18 mouse cellular contexts compared by ENCODE assay signal in genomic region chr15:79681973-79682372, GRCm38 (mm10). TPM values are rescaled to one million over a fixed set of nuclear protein-coding genes. Genes with fewer than 3 reads are reported as not detected.
DNase-seq lines count a peak whose midpoint lies in the region; ATAC-seq and TF ChIP-seq lines count a peak whose summit lies in the region.
"Had no signal": no experiment of that assay in that cellular context is flagged by ENCODE, and none has a peak within 500 bp of the region (broad histone marks: within the 10 kb centered on the region; RNA-seq: fewer than 3 reads in every experiment).

No protein-coding gene starts in this region.

- no peak overlapping the region for H3K4me3 ChIP-seq in heart, embryonic 12.5 days
- no peak overlapping the region for H3K4me3 ChIP-seq in heart, adult 2 months
- no peak overlapping the region for H3K4me3 ChIP-seq in kidney, embryonic 14.5 days (ENCODE audit: low read length)
- no peak overlapping the region for H3K4me3 ChIP-seq in liver, postnatal 0 days (ENCODE audit: low read depth, low read length)
- H3K4me3 ChIP-seq in midbrain, embryonic 16.5 days (ENCODE audit: low read depth, low read length), result no peak overlapping the region
- H3K4me3 ChIP-seq in embryonic facial prominence, embryonic 10.5 days, result no peak overlapping the region
- H3K4me3 ChIP-seq: embryonic facial prominence, embryonic 13.5 days; hindbrain, embryonic 12.5 days; left cerebral cortex, adult 2 months; midbrain, embryonic 12.5 days had no signal

- TF ChIP-seq POLR2A in heart, adult 2 months (IDR thresholded peaks at IDR 0.05; ENCODE audit: insufficient read depth, low read depth, low read length), result no peak

- no peak for TF ChIP-seq CTCF in heart, adult 2 months (IDR thresholded peaks at IDR 0.05)
- TF ChIP-seq CTCF in liver, postnatal 0 days (IDR thresholded peaks at IDR 0.05; ENCODE audit: low read depth), result no peak

- H3K9ac ChIP-seq in heart, embryonic 12.5 days, result peak overlapping the region; percentile 42; the same call in 1 of the 2 replicates
- H3K9ac ChIP-seq in heart, adult 2 months (ENCODE audit: low read depth, low read length), result no peak overlapping the region
- H3K9ac ChIP-seq in kidney, embryonic 14.5 days (ENCODE audit: low read depth, low read length), result no peak overlapping the region
- H3K9ac ChIP-seq in liver, postnatal 0 days (replicated peaks), result peak overlapping the region; percentile 11; the same call in 1 of the 2 replicates
- H3K9ac ChIP-seq in midbrain, embryonic 16.5 days (ENCODE audit: low read depth, low read length), result no peak overlapping the region
- H3K9ac ChIP-seq: embryonic facial prominence, embryonic 13.5 days; hindbrain, embryonic 12.5 days; midbrain, embryonic 12.5 days had no signal

- H3K36me3 ChIP-seq in heart, embryonic 12.5 days, result peaks cover 12% of the 10 kb centered on the region; the same call in 1 of the 2 replicates
- peaks cover 3% of the 10 kb centered on the region for H3K36me3 ChIP-seq in heart, adult 2 months (ENCODE audit: control insufficient read depth, insufficient read depth, low read length)
- H3K36me3 ChIP-seq in kidney, embryonic 14.5 days (ENCODE audit: control insufficient read depth, insufficient read depth, low read length), result peaks cover 3% of the 10 kb centered on the region; the same call in 1 of the 2 replicates
- peaks cover 11% of the 10 kb centered on the region for H3K36me3 ChIP-seq in liver, postnatal 0 days (replicated peaks; ENCODE audit: insufficient read depth, low read length)
- H3K36me3 ChIP-seq in midbrain, embryonic 16.5 days (ENCODE audit: control insufficient read depth, insufficient read depth, low read length), result no peaks in the 10 kb centered on the region
- H3K36me3 ChIP-seq in embryonic facial prominence, embryonic 10.5 days (replicated peaks), result peaks cover 40% of the 10 kb centered on the region
- H3K36me3 ChIP-seq: hindbrain, embryonic 12.5 days; midbrain, embryonic 12.5 days had no signal

- H3K4me2 ChIP-seq in heart, embryonic 12.5 days, result peak overlapping the region; percentile 95
- no peak overlapping the region for H3K4me2 ChIP-seq in kidney, embryonic 14.5 days (replicated peaks; ENCODE audit: low read depth, low read length)
- H3K4me2 ChIP-seq in liver, postnatal 0 days (ENCODE audit: low read depth, low read length), result peak overlapping the region; percentile 92
- H3K4me2 ChIP-seq in midbrain, embryonic 16.5 days (ENCODE audit: low read length), result no peak overlapping the region
- H3K4me2 ChIP-seq: embryonic facial prominence, embryonic 13.5 days; hindbrain, embryonic 12.5 days; midbrain, embryonic 12.5 days had no signal

- no peaks in the 10 kb centered on the region for H3K9me3 ChIP-seq in heart, embryonic 12.5 days (replicated peaks)
- H3K9me3 ChIP-seq in kidney, embryonic 14.5 days (ENCODE audit: control insufficient read depth, low read length), result no peaks in the 10 kb centered on the region
- H3K9me3 ChIP-seq in liver, postnatal 0 days (ENCODE audit: low read length), result no peaks in the 10 kb centered on the region
- no peaks in the 10 kb centered on the region for H3K9me3 ChIP-seq in midbrain, embryonic 16.5 days (replicated peaks; ENCODE audit: control insufficient read depth, low read length, poor library complexity, severe bottlenecking)
- H3K9me3 ChIP-seq in embryonic facial prominence, embryonic 10.5 days, result no peaks in the 10 kb centered on the region
- H3K9me3 ChIP-seq: embryonic facial prominence, embryonic 13.5 days; hindbrain, embryonic 12.5 days; midbrain, embryonic 12.5 days had no signal

- H3K79me2 ChIP-seq in heart, adult 2 months (replicated peaks; ENCODE audit: control insufficient read depth, insufficient read depth, low read length), result peaks cover 4% of the 10 kb centered on the region

- H3K27me3 ChIP-seq in heart, embryonic 12.5 days (replicated peaks), result no peaks in the 10 kb centered on the region
- no peaks in the 10 kb centered on the region for H3K27me3 ChIP-seq in heart, adult 2 months (ENCODE audit: control insufficient read depth, insufficient read depth, low read length)
- no peaks in the 10 kb centered on the region for H3K27me3 ChIP-seq in kidney, embryonic 14.5 days (ENCODE audit: control insufficient read depth, insufficient read depth, low read length)
- H3K27me3 ChIP-seq in liver, postnatal 0 days (ENCODE audit: insufficient read depth, low read length), result no peaks in the 10 kb centered on the region
- H3K27me3 ChIP-seq in midbrain, embryonic 16.5 days (ENCODE audit: control insufficient read depth, insufficient read depth, low read depth, low read length), result no peaks in the 10 kb centered on the region
- no peaks in the 10 kb centered on the region for H3K27me3 ChIP-seq in embryonic facial prominence, embryonic 10.5 days (replicated peaks; ENCODE audit: low read depth, poor library complexity, severe bottlenecking)
- H3K27me3 ChIP-seq: embryonic facial prominence, embryonic 13.5 days; hindbrain, embryonic 12.5 days; midbrain, embryonic 12.5 days had no signal

- peak; percentile 63; the same call in 1 of the 2 replicates for ATAC-seq in heart, embryonic 12.5 days (ENCODE audit: insufficient number of reproducible peaks, low FRiP score)
- no peak for ATAC-seq in kidney, embryonic 14.5 days (ENCODE audit: low FRiP score, low TSS enrichment)
- ATAC-seq in erythroid progenitor cell, adult 5-6 weeks (replicated peaks; ENCODE audit: low FRiP score, poor library complexity, severe bottlenecking), result peak; percentile 59
- ATAC-seq in liver, postnatal 0 days, result peak; percentile 10; the same call in 1 of the 2 replicates
- no peak for ATAC-seq in midbrain, embryonic 16.5 days
- ATAC-seq: forebrain, embryonic 16.5 days had no signal

- WGBS in heart, embryonic 12.5 days, result 78% methylated on average over 4 of the region's 4 CpGs
- 85% methylated on average over 4 of the region's 4 CpGs for WGBS in heart, adult 2 months
- WGBS in kidney, embryonic 14.5 days, result 82% methylated on average over 4 of the region's 4 CpGs
- 62% methylated on average over 4 of the region's 4 CpGs for WGBS in liver, postnatal 0 days (ENCODE audit: insufficient replicate concordance)
- 92% methylated on average over 4 of the region's 4 CpGs for WGBS in midbrain, embryonic 16.5 days
- 89% methylated on average over 4 of the region's 4 CpGs for WGBS in embryonic facial prominence, embryonic 10.5 days

- DNase-seq in heart, adult 2 months, result no peak
- peak; percentile 57 for DNase-seq in kidney, adult 9 months
- peak; percentile 42 for DNase-seq in liver, postnatal 0 days
- DNase-seq in embryonic facial prominence, embryonic 10.5 days (ENCODE audit: low spot score), result no peak
- DNase-seq: B cell, adult 2 months; gastrocnemius, postnatal 14 days; lung, postnatal 36 days; right cerebral cortex, postnatal 25 days; thymus, adult 18-20 months had no signal

- intact Hi-C loops in heart, adult 2 months (cut with DNase I), result no loop called here

- peak overlapping the region; percentile 63 for H3K27ac ChIP-seq in heart, embryonic 12.5 days (ENCODE audit: poor library complexity, severe bottlenecking)
- no peak overlapping the region for H3K27ac ChIP-seq in heart, adult 2 months
- no peak overlapping the region for H3K27ac ChIP-seq in kidney, embryonic 14.5 days (ENCODE audit: low read depth, low read length)
- H3K27ac ChIP-seq in liver, postnatal 0 days (ENCODE audit: low read depth), result peak overlapping the region; percentile 99
- H3K27ac ChIP-seq in midbrain, embryonic 16.5 days (ENCODE audit: low read length), result no peak overlapping the region
- no peak overlapping the region for H3K27ac ChIP-seq in embryonic facial prominence, embryonic 10.5 days (replicated peaks)
- H3K27ac ChIP-seq: embryonic facial prominence, embryonic 13.5 days; hindbrain, embryonic 12.5 days; left cerebral cortex, adult 2 months; midbrain, embryonic 12.5 days had no signal

- H3K4me1 ChIP-seq in heart, embryonic 12.5 days (replicated peaks), result peaks cover 60% of the 10 kb centered on the region
- H3K4me1 ChIP-seq in heart, adult 2 months (ENCODE audit: control insufficient read depth, insufficient read depth, low read length), result peaks cover 20% of the 10 kb centered on the region
- H3K4me1 ChIP-seq in kidney, embryonic 14.5 days (ENCODE audit: control insufficient read depth, insufficient read depth, low read length), result peaks cover 35% of the 10 kb centered on the region
- H3K4me1 ChIP-seq in liver, postnatal 0 days (ENCODE audit: insufficient read depth), result peaks cover 57% of the 10 kb centered on the region
- peaks cover 46% of the 10 kb centered on the region for H3K4me1 ChIP-seq in midbrain, embryonic 16.5 days (ENCODE audit: control insufficient read depth, insufficient read depth, low read length)
- peaks cover 44% of the 10 kb centered on the region for H3K4me1 ChIP-seq in embryonic facial prominence, embryonic 10.5 days

- TF ChIP-seq EP300 in heart, adult 2 months (IDR thresholded peaks at IDR 0.05; ENCODE audit: insufficient read depth, low read depth, low read length), result no peak
- no peak for TF ChIP-seq EP300 in liver, postnatal 0 days (IDR thresholded peaks at IDR 0.05; ENCODE audit: low read depth)

RNA-seq across cellular contexts. Expression of gene Josd1, which starts 5.7 kb away (rescaled TPM):
- polyA plus RNA-seq in heart, embryonic 12.5 days (2016; fragmentation: Nextera tagmentation; extraction: Ambion mirVana), result 29.0 and 29.1 TPM in 2 replicates
- total RNA-seq in heart, adult 2 months (2021), result 10 to 100 TPM; 22.1 to 24.9 TPM
- 16.1 and 25.6 TPM in 2 replicates for polyA plus RNA-seq in heart, adult 2 months (2012; rRNA removed)
- polyA plus RNA-seq in kidney, embryonic 14.5 days (2014; fragmentation: Nextera tagmentation; extraction: Ambion mirVana), result 11.9 and 13.0 TPM in 2 replicates
- total RNA-seq in erythroid progenitor cell, adult 5-6 weeks (2015; ENCODE audit: low replicate concordance), result 17.7 and 18.4 TPM in 2 replicates
- total RNA-seq in erythroid progenitor cell, adult 5-6 weeks (2017; ENCODE audit: low replicate concordance), result 17.3 and 27.6 TPM in 2 replicates
- 13.3 and 13.9 TPM in 2 replicates for polyA plus RNA-seq in liver, postnatal 0 days (2015; fragmentation: Nextera tagmentation; extraction: Ambion mirVana)
- 20.6 and 21.3 TPM in 2 replicates for polyA plus RNA-seq in midbrain, embryonic 16.5 days (2015; fragmentation: Nextera tagmentation; extraction: Ambion mirVana)
- polyA plus RNA-seq in embryonic facial prominence, embryonic 10.5 days (2016; fragmentation: Nextera tagmentation; extraction: Ambion mirVana), result 22.9 and 23.9 TPM in 2 replicates

RNA-seq across cellular contexts. Expression of gene Gtpbp1, which starts 8.7 kb away (rescaled TPM):
- 32.8 and 33.6 TPM in 2 replicates for polyA plus RNA-seq in heart, embryonic 12.5 days (2016; fragmentation: Nextera tagmentation; extraction: Ambion mirVana)
- total RNA-seq in heart, adult 2 months (2021), result 10 to 100 TPM; 26.9 to 30.1 TPM
- polyA plus RNA-seq in heart, adult 2 months (2012; rRNA removed), result 27.0 and 30.5 TPM in 2 replicates
- 20.3 and 31.6 TPM in 2 replicates for polyA plus RNA-seq in kidney, embryonic 14.5 days (2014; fragmentation: Nextera tagmentation; extraction: Ambion mirVana)
- 43.6 and 63.1 TPM in 2 replicates for total RNA-seq in erythroid progenitor cell, adult 5-6 weeks (2015; ENCODE audit: low replicate concordance)
- total RNA-seq in erythroid progenitor cell, adult 5-6 weeks (2017; ENCODE audit: low replicate concordance), result 64.1 and 94.1 TPM in 2 replicates
- polyA plus RNA-seq in liver, postnatal 0 days (2015; fragmentation: Nextera tagmentation; extraction: Ambion mirVana), result 14.8 and 16.8 TPM in 2 replicates
- 51.4 and 53.6 TPM in 2 replicates for polyA plus RNA-seq in midbrain, embryonic 16.5 days (2015; fragmentation: Nextera tagmentation; extraction: Ambion mirVana)
- 47.7 and 51.6 TPM in 2 replicates for polyA plus RNA-seq in embryonic facial prominence, embryonic 10.5 days (2016; fragmentation: Nextera tagmentation; extraction: Ambion mirVana)

RNA-seq across cellular contexts. Expression of gene Tomm22, which starts 11.3 kb away (rescaled TPM):
- polyA plus RNA-seq in heart, embryonic 12.5 days (2016; fragmentation: Nextera tagmentation; extraction: Ambion mirVana), result 234 and 237 TPM in 2 replicates
- total RNA-seq in heart, adult 2 months (2021), result 100 to 1,000 TPM in 1 of 2 experiments, 10 to 100 TPM in 1; 99.8 to 109 TPM
- polyA plus RNA-seq in heart, adult 2 months (2012; rRNA removed), result 57.8 and 112 TPM in 2 replicates
- polyA plus RNA-seq in kidney, embryonic 14.5 days (2014; fragmentation: Nextera tagmentation; extraction: Ambion mirVana), result 274 and 346 TPM in 2 replicates
- total RNA-seq in erythroid progenitor cell, adult 5-6 weeks (2015; ENCODE audit: low replicate concordance), result 70.8 and 73.9 TPM in 2 replicates
- 54.8 and 62.5 TPM in 2 replicates for total RNA-seq in erythroid progenitor cell, adult 5-6 weeks (2017; ENCODE audit: low replicate concordance)
- polyA plus RNA-seq in liver, postnatal 0 days (2015; fragmentation: Nextera tagmentation; extraction: Ambion mirVana), result 123 and 126 TPM in 2 replicates
- polyA plus RNA-seq in midbrain, embryonic 16.5 days (2015; fragmentation: Nextera tagmentation; extraction: Ambion mirVana), result 233 and 237 TPM in 2 replicates
- 250 and 258 TPM in 2 replicates for polyA plus RNA-seq in embryonic facial prominence, embryonic 10.5 days (2016; fragmentation: Nextera tagmentation; extraction: Ambion mirVana)

RNA-seq across cellular contexts. Expression of gene Cby1, which starts 23.0 kb away (rescaled TPM):
- polyA plus RNA-seq in heart, embryonic 12.5 days (2016; fragmentation: Nextera tagmentation; extraction: Ambion mirVana), result 40.9 and 42.0 TPM in 2 replicates
- 10 to 100 TPM; 18.6 to 19.3 TPM for total RNA-seq in heart, adult 2 months (2021)
- polyA plus RNA-seq in heart, adult 2 months (2012; rRNA removed), result 10.1 and 13.8 TPM in 2 replicates
- polyA plus RNA-seq in kidney, embryonic 14.5 days (2014; fragmentation: Nextera tagmentation; extraction: Ambion mirVana), result 52.4 and 56.0 TPM in 2 replicates
- 3.6 and 6.3 TPM in 2 replicates for total RNA-seq in erythroid progenitor cell, adult 5-6 weeks (2015; ENCODE audit: low replicate concordance)
- total RNA-seq in erythroid progenitor cell, adult 5-6 weeks (2017; ENCODE audit: low replicate concordance), result 13.0 and 15.4 TPM in 2 replicates
- 8.5 and 8.8 TPM in 2 replicates for polyA plus RNA-seq in liver, postnatal 0 days (2015; fragmentation: Nextera tagmentation; extraction: Ambion mirVana)
- 101 and 105 TPM in 2 replicates for polyA plus RNA-seq in midbrain, embryonic 16.5 days (2015; fragmentation: Nextera tagmentation; extraction: Ambion mirVana)
- polyA plus RNA-seq in embryonic facial prominence, embryonic 10.5 days (2016; fragmentation: Nextera tagmentation; extraction: Ambion mirVana), result 60.3 and 69.6 TPM in 2 replicates

RNA-seq across cellular contexts. Expression of gene Fam227a, which starts 23.2 kb away (rescaled TPM):
- 0.60 and 0.93 TPM in 2 replicates for polyA plus RNA-seq in heart, embryonic 12.5 days (2016; fragmentation: Nextera tagmentation; extraction: Ambion mirVana)
- total RNA-seq in heart, adult 2 months (2021), result under 1 TPM; 0.75 to 0.84 TPM
- polyA plus RNA-seq in heart, adult 2 months (2012; rRNA removed), result 1.2 and 1.4 TPM in 2 replicates
- 1.6 and 2.7 TPM in 2 replicates for polyA plus RNA-seq in kidney, embryonic 14.5 days (2014; fragmentation: Nextera tagmentation; extraction: Ambion mirVana)
- 3.2 TPM in 1 of 2 replicates, not detected in the other for total RNA-seq in erythroid progenitor cell, adult 5-6 weeks (2015; ENCODE audit: low replicate concordance)
- total RNA-seq in erythroid progenitor cell, adult 5-6 weeks (2017; ENCODE audit: low replicate concordance), result 4.4 and 8.6 TPM in 2 replicates
- polyA plus RNA-seq in liver, postnatal 0 days (2015; fragmentation: Nextera tagmentation; extraction: Ambion mirVana), result 0.13 and 0.18 TPM in 2 replicates
- polyA plus RNA-seq in midbrain, embryonic 16.5 days (2015; fragmentation: Nextera tagmentation; extraction: Ambion mirVana), result 4.0 and 5.1 TPM in 2 replicates
- 2.0 and 2.3 TPM in 2 replicates for polyA plus RNA-seq in embryonic facial prominence, embryonic 10.5 days (2016; fragmentation: Nextera tagmentation; extraction: Ambion mirVana)

Comparison
In these comparisons a context has a peak if more than half of its experiments do, and no peak if none do; other contexts are left out.
1. H3K27ac ChIP-seq: peak in heart, embryonic 12.5 days (single experiment) and liver, postnatal 0 days (single experiment); none in heart, adult 2 months (single experiment), kidney, embryonic 14.5 days (single experiment), midbrain, embryonic 16.5 days (single experiment) and embryonic facial prominence, embryonic 10.5 days (single experiment).
2. H3K9ac ChIP-seq: peak in heart, embryonic 12.5 days (single experiment) and liver, postnatal 0 days (single experiment); none in heart, adult 2 months (single experiment), kidney, embryonic 14.5 days (single experiment) and midbrain, embryonic 16.5 days (single experiment).
3. ATAC-seq: peak in heart, embryonic 12.5 days (single experiment), erythroid progenitor cell, adult 5-6 weeks (single experiment) and liver, postnatal 0 days (single experiment); none in kidney, embryonic 14.5 days (single experiment) and midbrain, embryonic 16.5 days (single experiment).
4. H3K4me2 ChIP-seq: peak in heart, embryonic 12.5 days (single experiment) and liver, postnatal 0 days (single experiment); none in kidney, embryonic 14.5 days (single experiment) and midbrain, embryonic 16.5 days (single experiment).
5. DNase-seq: peak in kidney, adult 9 months (single experiment) and liver, postnatal 0 days (single experiment); none in heart, adult 2 months (0 of 2) and embryonic facial prominence, embryonic 10.5 days (single experiment).